Mouse (Mus musculus) cerebellum, adult 9-11 months (tissue): ENCODE data around the gene Cdk5r2.
A peak's percentile ranks its signal among the peaks of the same experiment; 100 is the strongest.

Experiments
- DNase-seq: peaks from one replicate; pipeline ENCODE4 v3.0.0; 2022

Gene Cdk5r2

DNA sequence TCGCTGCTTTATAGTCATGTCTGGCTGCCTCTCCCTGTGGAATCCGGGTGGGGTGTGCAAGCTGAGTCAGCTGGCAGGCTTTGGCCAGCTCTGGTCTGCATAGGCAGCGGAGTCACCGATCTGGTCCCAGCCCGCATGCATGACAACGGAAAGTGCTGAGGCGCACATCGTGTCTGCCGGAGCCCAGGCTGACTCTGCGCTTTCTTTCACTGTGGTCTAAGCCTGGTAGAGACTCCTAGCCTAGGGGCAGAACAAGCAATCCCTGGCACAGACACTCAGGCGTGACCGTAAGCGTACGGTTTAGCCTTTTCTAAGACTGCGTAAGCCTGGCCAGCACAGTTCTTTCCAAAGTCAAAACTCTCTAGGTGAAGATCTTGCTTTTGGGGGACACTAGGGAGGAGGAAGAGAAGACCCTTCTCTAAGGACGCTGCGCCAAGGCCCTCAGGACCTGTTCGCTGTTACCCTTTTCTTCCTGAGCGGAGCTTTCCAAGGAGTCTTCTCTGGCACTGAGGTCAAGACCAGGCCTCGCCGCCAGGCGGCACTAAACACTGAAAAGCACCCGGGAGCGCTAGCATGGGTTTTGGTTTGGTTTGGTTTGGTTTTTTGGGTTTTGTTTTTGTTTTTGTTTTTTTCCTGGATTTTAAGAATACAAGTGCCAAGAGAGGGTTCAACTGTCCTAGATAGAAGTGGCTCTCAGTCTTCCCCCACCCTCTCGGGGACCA, 38.6 kb downstream of the Cdk5r2 start, which contains the start of gene Cryba2:
Cryba2 (minus strand) TSS at position 10 of the 722 bp plus-strand sequence.
- peak; percentile 40 for DNase-seq

- DNase-seq: peak; percentile 53
Observed at GRCm38 (mm10) chr1:74894966-74895365, 40.2 kb downstream of the Cdk5r2 start.

- DNase-seq: no peak
Observed at GRCm38 (mm10) chr1:74897976-74898375, 43.2 kb downstream of the Cdk5r2 start.

GRCm38 (mm10) chr1:74898656-74899431, 44.1 kb downstream of the Cdk5r2 start:
- no peak for DNase-seq

- DNase-seq: no peak
Observed at GRCm38 (mm10) chr1:74900341-74901285, 45.9 kb downstream of the Cdk5r2 start.

DNA sequence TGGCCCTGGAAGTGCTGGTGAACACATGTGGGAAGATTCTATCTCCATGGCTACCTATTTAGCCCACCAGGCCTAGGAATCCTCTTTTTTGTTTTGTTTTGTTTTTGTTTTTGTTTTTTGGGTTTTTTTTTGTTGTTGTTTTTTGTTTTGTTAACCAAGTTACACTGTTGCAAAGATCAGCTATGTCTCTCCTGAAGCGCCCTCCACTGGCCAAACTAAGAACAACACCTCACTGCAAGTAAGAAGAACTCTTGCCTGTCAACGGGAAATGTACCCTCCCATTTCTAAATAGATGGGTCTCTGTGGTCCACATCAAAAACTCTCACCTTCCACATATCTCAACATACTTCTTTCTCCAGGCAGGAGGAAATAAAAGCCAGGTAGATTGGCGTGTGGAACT, 47.0 kb downstream of the Cdk5r2 start:
- peak; percentile 38 for DNase-seq

GRCm38 (mm10) chr1:74902191-74902590, 47.5 kb downstream of the Cdk5r2 start:
- no peak for DNase-seq
